Mouse (Mus musculus) heart, embryonic 14.5 days (tissue): ENCODE results near the gene Tspear. TPM values are rescaled to one million over a fixed set of nuclear protein-coding genes. Genes with fewer than 3 reads are reported as not detected.
A peak's percentile ranks its signal among the peaks of the same experiment; 100 is the strongest.

Experiments used
- ATAC-seq: fragments of 200-750 bp; cut with Nextera tagmentation; 2 replicates; pipeline ENCODE4 v1.8.0; 2017; ENCODE audit warnings: low read depth, moderate TSS enrichment; ENCODE audit not compliant: insufficient number of reproducible peaks, insufficient read depth, low FRiP score
- H3K27ac ChIP-seq, 2 experiments: fragments of 200-500 bp in 1 of 2; fragments of 300-500 bp in 1 of 2; sonication (generic) in 1 of 2; replicated peaks in 1 of 2; 2 replicates each; pipeline ENCODE4 v1.5.1; 2012 to 2014; ENCODE audit warnings: low read depth in 2 of 2, low read length in 2 of 2, control low read depth in 1 of 2, mild to moderate bottlenecking in 1 of 2, mixed read lengths in 1 of 2; ENCODE audit not compliant: control insufficient read depth in 1 of 2, insufficient read depth in 1 of 2
- H3K27me3 ChIP-seq: fragments of 300-500 bp; sonication (generic); 2 replicates; pipeline ENCODE4 v1.6.1; 2014; ENCODE audit warnings: mild to moderate bottlenecking, low read length, control low read depth; ENCODE audit not compliant: control insufficient read depth, insufficient read depth
- H3K36me3 ChIP-seq: fragments of 300-500 bp; sonication (generic); 2 replicates; pipeline ENCODE4 v1.6.1; 2014; ENCODE audit warnings: mild to moderate bottlenecking, control low read depth, low read length, mixed read lengths; ENCODE audit not compliant: control insufficient read depth, insufficient read depth
- H3K4me1 ChIP-seq, 2 experiments: fragments of 200-500 bp in 1 of 2; fragments of 300-500 bp in 1 of 2; sonication (generic) in 1 of 2; 2 replicates each; pipeline ENCODE4 v1.6.1; 2012 to 2014; ENCODE audit warnings: low read length in 2 of 2, control low read depth in 1 of 2, mixed read lengths in 1 of 2; ENCODE audit not compliant: control insufficient read depth in 2 of 2, insufficient read depth in 2 of 2
- H3K4me2 ChIP-seq: fragments of 300-500 bp; sonication (generic); 2 replicates; pipeline ENCODE4 v1.6.1; 2014; ENCODE audit warnings: mild to moderate bottlenecking, low read length
- H3K4me3 ChIP-seq, 2 experiments: fragments of 200-500 bp in 1 of 2; fragments of 300-500 bp in 1 of 2; sonication (generic) in 1 of 2; 2 replicates each; pipeline ENCODE4 v1.5.1; 2012 to 2014; ENCODE audit warnings: low read length in 2 of 2, mild to moderate bottlenecking in 2 of 2, control low read depth in 1 of 2, low read depth in 1 of 2, moderate library complexity in 1 of 2; ENCODE audit not compliant: control insufficient read depth in 1 of 2, insufficient read depth in 1 of 2
- H3K9ac ChIP-seq: fragments of 300-500 bp; sonication (generic); 2 replicates; pipeline ENCODE4 v1.6.1; 2014; ENCODE audit warnings: mild to moderate bottlenecking, low read length
- H3K9me3 ChIP-seq: fragments of 300-500 bp; sonication (generic); 2 replicates; pipeline ENCODE4 v1.6.1; 2016; ENCODE audit warnings: low read length, control low read depth; ENCODE audit not compliant: control insufficient read depth
- WGBS: fragments of 180-500 bp; shearing (Covaris S2); extraction: QIAGEN DNeasy Blood & Tissue Kit; methylation state at CpG from one replicate; pipeline ENCODE4 v1.1.7; 2014; 5-methylcytosine and 5-hydroxymethylcytosine counted together
- polyA plus RNA-seq: library from polyadenylated mRNA; unstranded; fragments of >200 nt; fragmentation: Nextera tagmentation; extraction: Ambion mirVana; gene quantifications from 2 replicates; pipeline ENCODE4 v1.2.1, GENCODE M21; 2014

The Tspear gene
- polyA plus RNA-seq, 1 experiment from 2014 or later: 0.09 TPM

DNA sequence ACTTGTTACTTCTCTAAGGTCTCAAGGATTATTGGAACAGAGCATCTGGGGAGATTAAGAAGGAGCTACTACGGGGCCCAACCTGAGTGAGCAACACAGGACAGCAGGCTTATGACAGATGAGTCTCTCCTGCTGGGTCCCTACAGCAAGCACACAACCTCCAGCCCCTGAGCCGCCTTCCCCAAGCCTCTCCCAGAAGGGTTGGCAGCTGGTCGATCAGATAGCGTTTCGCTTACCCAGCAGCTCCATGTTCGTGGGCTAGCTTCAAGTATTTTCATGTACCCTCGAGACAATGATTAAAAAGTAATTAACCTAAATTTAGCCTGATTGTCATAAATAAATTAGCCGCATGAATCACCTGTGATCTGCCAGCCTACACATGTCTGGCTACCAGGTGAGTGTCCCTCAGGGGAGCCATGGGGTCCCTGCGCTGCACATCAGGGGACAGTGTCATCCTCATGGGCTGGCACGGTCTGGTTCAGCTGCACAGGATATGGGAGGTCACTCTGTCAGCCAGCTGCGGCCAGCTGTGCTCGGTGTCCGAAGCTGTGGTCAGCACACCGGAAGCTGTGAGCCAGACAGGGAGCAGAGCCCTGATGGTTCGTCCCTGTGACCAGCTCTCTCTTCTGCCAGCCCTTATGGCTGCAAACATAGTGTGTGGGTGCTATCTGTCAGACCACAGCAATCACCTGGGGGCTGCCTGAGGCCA lies 27.9 kb upstream of the Tspear start:
- Histone ChIP-seq H3K36me3 (no peaks in the 10 kb centered on the region), H3K9me3 (0 out of 2 replicates have a peak, but pooled peaks cover 4% of the 10 kb centered on the region), H3K27ac (no peak overlapping the region), H3K4me3 (no peak overlapping the region), H3K27me3 (0 out of 2 replicates have a peak, but pooled peaks cover under 1% of the 10 kb centered on the region), H3K4me1 (no peaks in the 10 kb centered on the region), H3K4me2 (no peak overlapping the region), H3K9ac (no peak overlapping the region)
- 66% methylated on average over 15 of the region's 15 CpGs for WGBS
- ATAC-seq: no peak

DNA sequence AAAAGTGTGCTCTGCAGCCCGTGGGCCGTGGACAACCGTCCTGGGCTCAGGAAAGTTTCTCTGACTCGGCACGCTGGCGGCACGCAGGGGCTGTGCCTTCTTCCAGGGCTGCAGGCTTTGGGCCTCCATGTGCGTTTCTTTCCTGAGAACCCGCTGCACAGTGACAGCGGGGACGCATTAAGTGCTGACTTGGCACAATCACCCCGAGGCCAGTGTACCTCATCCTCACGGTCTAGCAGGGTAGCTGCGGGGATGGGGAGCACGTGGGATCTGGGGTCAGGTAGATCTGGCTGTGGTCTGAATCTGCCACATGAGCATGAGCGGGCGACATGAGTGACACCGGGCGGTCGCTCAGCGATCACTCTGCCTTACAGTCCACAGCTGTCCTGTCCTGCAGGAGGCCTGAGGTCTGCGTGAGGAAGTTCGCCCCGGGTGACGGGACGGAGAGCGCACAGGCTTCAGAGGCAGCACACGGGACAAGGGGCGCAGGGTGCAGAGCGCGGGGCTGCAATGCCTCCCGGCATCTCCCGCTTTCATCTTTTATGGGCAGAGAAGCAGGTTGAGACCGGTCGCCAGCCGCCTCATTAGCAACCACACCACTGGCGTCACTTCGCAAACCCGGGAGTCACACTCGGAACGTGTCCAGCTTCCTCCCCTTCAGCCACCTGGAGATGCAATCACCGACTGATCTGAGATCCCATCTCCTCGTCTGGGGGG lies 22.3 kb upstream of the Tspear start:
- H3K27me3 ChIP-seq: 0 out of 2 replicates have a peak, but pooled peaks cover 6% of the 10 kb centered on the region
- H3K9me3 ChIP-seq: no peaks in the 10 kb centered on the region
- H3K4me3 ChIP-seq: no peak overlapping the region
- no peak overlapping the region for H3K9ac ChIP-seq
- no peaks in the 10 kb centered on the region for H3K36me3 ChIP-seq
- ATAC-seq: no peak
- peak overlapping the region; percentile 41 for H3K4me2 ChIP-seq
- WGBS: 31% methylated on average over 43 of the region's 43 CpGs
- H3K27ac ChIP-seq: no peak overlapping the region
- no peaks in the 10 kb centered on the region for H3K4me1 ChIP-seq

DNA sequence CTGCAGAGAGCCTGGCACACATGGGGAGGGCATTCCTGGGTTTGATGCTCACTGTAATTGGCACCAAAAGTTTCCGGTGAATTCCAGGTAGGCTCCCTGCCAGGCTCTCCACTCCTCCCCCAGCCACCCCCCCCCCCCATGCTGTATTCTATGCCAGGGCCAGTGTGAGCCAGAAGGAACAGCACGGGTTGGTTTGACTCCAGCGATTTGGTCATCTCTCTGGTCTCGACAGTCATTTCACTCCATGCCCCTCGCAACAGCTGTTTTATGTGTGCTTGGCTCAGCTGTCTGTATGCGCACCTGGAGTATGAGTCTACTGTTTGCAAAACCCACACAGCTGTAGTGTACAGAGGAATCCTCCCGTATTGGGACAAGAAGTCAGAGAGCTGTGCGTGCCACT lies 20.0 kb upstream of the Tspear start:
- Histone ChIP-seq H3K4me2 (no peak overlapping the region), H3K36me3 (no peaks in the 10 kb centered on the region), H3K9me3 (no peaks in the 10 kb centered on the region), H3K4me1 (no peaks in the 10 kb centered on the region), H3K9ac (no peak overlapping the region), H3K4me3 (no peak overlapping the region), H3K27me3 (0 out of 2 replicates have a peak, but pooled peaks cover 6% of the 10 kb centered on the region), H3K27ac (no peak overlapping the region)
- ATAC-seq: no peak
- 78% methylated on average over 8 of the region's 8 CpGs for WGBS

DNA sequence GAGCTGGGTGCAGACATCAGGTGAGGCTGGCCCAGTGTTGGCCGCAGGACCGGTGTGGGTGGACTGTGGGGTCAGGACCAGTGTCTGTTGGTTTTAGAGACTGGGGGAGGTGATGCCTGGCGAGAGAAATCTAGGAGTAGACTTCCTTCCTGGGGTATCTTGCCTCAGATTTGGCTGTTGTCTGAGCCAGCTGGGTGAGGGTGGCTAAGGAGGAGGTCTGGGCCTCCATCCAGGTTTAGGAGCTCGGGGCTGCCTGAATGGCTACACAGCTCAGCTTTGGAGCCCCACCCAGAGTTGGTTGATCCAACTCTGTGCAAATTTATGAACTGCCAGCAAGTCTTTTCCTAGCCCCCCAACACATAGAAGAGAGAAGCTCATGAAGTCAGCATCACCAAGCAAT lies 19.0 kb upstream of the Tspear start:
- H3K27ac ChIP-seq: no peak overlapping the region
- 0 out of 2 replicates have a peak, but pooled peaks cover 6% of the 10 kb centered on the region for H3K27me3 ChIP-seq
- no peak overlapping the region for H3K4me2 ChIP-seq
- no peak overlapping the region for H3K4me3 ChIP-seq
- H3K36me3 ChIP-seq: no peaks in the 10 kb centered on the region
- no peak for ATAC-seq
- WGBS: 72% methylated on average over 4 of the region's 4 CpGs
- no peak overlapping the region for H3K9ac ChIP-seq
- no peaks in the 10 kb centered on the region for H3K4me1 ChIP-seq
- no peaks in the 10 kb centered on the region for H3K9me3 ChIP-seq

DNA sequence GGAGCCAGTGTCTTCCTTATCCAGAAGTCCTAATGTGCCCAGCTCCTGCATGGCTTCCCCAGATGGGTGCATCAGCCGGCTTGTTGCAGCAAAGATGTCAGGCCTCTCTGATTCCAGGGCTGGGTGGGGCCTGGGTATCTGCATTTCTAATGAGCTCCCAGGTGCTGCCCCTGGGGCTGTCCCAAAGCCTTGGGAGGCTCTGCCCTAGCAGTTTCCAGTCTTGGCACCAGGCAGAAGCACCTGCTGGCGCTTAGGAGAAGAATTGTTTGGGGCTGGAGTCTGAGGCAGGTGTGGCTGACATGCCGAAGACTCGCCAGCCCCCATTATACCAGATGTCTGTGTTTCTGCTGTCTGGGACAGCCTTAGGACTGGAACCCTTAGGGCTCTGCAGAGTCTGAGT lies 15.7 kb upstream of the Tspear start:
- no peak overlapping the region for H3K9ac ChIP-seq
- WGBS: 78% methylated on average over 4 of the region's 4 CpGs
- no peaks in the 10 kb centered on the region for H3K4me1 ChIP-seq
- H3K27ac ChIP-seq: no peak overlapping the region
- H3K4me2 ChIP-seq: no peak overlapping the region
- H3K9me3 ChIP-seq: no peaks in the 10 kb centered on the region
- ATAC-seq: no peak
- no peak overlapping the region for H3K4me3 ChIP-seq
- H3K36me3 ChIP-seq: no peaks in the 10 kb centered on the region
- H3K27me3 ChIP-seq: peaks cover 3% of the 10 kb centered on the region

DNA sequence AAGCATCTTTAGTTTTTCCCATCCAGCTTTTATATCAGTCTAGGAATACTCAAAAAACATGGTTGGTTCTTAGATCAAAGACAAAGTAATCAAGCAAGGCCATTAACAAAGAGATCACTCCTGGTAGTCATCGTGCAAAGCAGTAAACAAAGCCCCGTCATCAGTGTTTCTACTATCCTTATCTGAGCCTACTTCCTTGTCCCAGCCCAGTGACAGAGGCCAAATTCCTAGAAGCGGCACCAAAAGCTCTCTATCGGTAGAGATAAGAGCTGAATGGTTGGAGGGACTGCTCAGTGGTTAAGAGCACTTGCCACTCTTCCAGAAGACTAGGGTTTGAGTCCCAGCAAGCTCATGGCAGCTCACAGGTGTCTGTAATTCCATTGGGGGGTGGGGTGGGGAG lies 14.8 kb upstream of the Tspear start:
- Histone ChIP-seq H3K9ac (no peak overlapping the region), H3K4me1 (no peaks in the 10 kb centered on the region), H3K4me2 (no peak overlapping the region), H3K9me3 (no peaks in the 10 kb centered on the region), H3K36me3 (no peaks in the 10 kb centered on the region), H3K4me3 (no peak overlapping the region), H3K27ac (no peak overlapping the region), H3K27me3 (peaks cover 11% of the 10 kb centered on the region)
- no peak for ATAC-seq
- 9% methylated on average over 4 of the region's 4 CpGs for WGBS

DNA sequence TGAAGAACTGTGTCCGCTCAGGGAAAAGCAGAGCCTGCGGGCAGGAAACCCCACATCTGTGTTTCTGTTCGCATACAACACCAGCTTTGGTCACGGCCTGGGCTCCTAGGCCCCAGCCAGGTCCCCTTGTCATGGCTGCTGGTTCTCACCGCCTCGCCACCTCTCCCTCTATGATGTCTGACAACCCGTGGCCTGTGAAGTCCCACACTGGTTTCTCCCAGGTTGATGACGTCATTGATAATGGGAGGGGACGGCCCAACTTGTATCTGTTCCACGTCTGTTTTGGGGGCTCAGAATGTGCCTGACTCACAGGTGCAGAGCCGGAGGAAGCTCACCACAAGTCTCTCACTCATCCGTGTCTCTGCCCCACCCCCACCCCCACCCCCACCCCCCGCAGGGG lies 12.6 kb upstream of the Tspear start:
- Histone ChIP-seq H3K4me3 (no peak overlapping the region), H3K27me3 (peaks cover 33% of the 10 kb centered on the region), H3K4me2 (no peak overlapping the region), H3K9ac (no peak overlapping the region), H3K27ac (no peak overlapping the region), H3K9me3 (no peaks in the 10 kb centered on the region), H3K4me1 (peaks cover 0 to 5% of the 10 kb centered on the region in 2 experiments; a peak in 2 of 4 replicates), H3K36me3 (no peaks in the 10 kb centered on the region)
- no peak for ATAC-seq
- WGBS: 51% methylated on average over 13 of the region's 13 CpGs
